ENCODE assay signal across 8 mouse cellular contexts in the genomic region with DNA sequence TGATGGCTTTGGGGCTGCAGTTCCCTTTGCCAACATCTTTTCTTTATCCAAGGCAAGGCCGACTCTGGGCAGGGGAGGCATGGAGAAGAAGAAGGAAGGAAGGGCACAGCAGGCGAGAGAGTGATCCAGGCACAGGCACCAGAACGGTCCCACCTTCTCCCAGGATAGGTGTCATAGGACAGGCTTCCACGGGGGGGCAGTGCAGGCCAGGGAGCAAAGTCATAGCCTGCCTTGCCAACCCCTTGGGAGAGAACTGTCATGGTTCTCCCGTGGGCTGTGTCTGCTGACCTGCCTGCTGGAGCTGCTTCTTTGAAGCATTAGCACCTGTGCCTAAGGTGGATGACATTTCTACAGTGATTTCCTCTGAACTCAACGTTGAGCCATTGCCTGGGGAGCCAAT. TPM values are rescaled to one million over a fixed set of nuclear protein-coding genes. Genes with fewer than 3 reads are reported as not detected.
DNase-seq lines count a peak whose midpoint lies in the region; ATAC-seq lines count a peak whose summit lies in the region.

No protein-coding gene starts in this region.

- WGBS in liver, embryonic 12.5 days (ENCODE audit: insufficient replicate concordance): 36% methylated on average over 6 of the region's 6 CpGs
- WGBS in hindbrain, embryonic 11.5 days: 53% methylated on average over 5 of the region's 6 CpGs
- 33% methylated on average over 6 of the region's 6 CpGs for WGBS in stomach, embryonic 14.5 days

- no peaks in the 10 kb centered on the region for H3K9me3 ChIP-seq in liver, embryonic 12.5 days (replicated peaks)
- no peaks in the 10 kb centered on the region for H3K9me3 ChIP-seq in hindbrain, embryonic 11.5 days (ENCODE audit: control insufficient read depth, low read length)
- no peaks in the 10 kb centered on the region for H3K9me3 ChIP-seq in stomach, embryonic 14.5 days (ENCODE audit: control insufficient read depth, low read depth, low read length)

- H3K27me3 ChIP-seq in liver, embryonic 12.5 days (replicated peaks): no peaks in the 10 kb centered on the region
- H3K27me3 ChIP-seq in hindbrain, embryonic 11.5 days (ENCODE audit: control insufficient read depth, insufficient read depth, low read length): no peaks in the 10 kb centered on the region
- H3K27me3 ChIP-seq in stomach, embryonic 14.5 days (ENCODE audit: control insufficient read depth, insufficient read depth, low read length): no peaks in the 10 kb centered on the region

- no peak overlapping the region for H3K27ac ChIP-seq in liver, embryonic 12.5 days
- H3K27ac ChIP-seq in hindbrain, embryonic 11.5 days (ENCODE audit: low read depth, low read length): no peak overlapping the region
- no peak overlapping the region for H3K27ac ChIP-seq in stomach, embryonic 14.5 days (ENCODE audit: low read length)

- DNase-seq in liver: peak; percentile 54
- DNase-seq in cerebellum, adult 9-10 months: peak; percentile 91
- peak; percentile 57 to 78 for DNase-seq in frontal cortex, postnatal 14 days (ENCODE audit: low spot score in 2 of 2)
- DNase-seq in hindbrain, embryonic 11.5 days (ENCODE audit: low spot score): peak; percentile 70
- peak; percentile 80 to 82 for DNase-seq in layer of hippocampus, postnatal 14 days (ENCODE audit: low spot score in 2 of 2)

- no peak overlapping the region for H3K4me2 ChIP-seq in liver, embryonic 12.5 days
- no peak overlapping the region for H3K4me2 ChIP-seq in hindbrain, embryonic 11.5 days (replicated peaks; ENCODE audit: low read depth, low read length)
- no peak overlapping the region for H3K4me2 ChIP-seq in stomach, embryonic 14.5 days (replicated peaks; ENCODE audit: low read depth, low read length)

- no peak overlapping the region for H3K4me3 ChIP-seq in liver, embryonic 12.5 days
- no peak overlapping the region for H3K4me3 ChIP-seq in hindbrain, embryonic 11.5 days (ENCODE audit: low read depth, low read length)
- H3K4me3 ChIP-seq in stomach, embryonic 14.5 days (ENCODE audit: low read depth, low read length): no peak overlapping the region

- no peaks in the 10 kb centered on the region for H3K4me1 ChIP-seq in liver, embryonic 12.5 days
- no peaks in the 10 kb centered on the region for H3K4me1 ChIP-seq in hindbrain, embryonic 11.5 days (replicated peaks; ENCODE audit: control insufficient read depth, insufficient read depth, low read length)
- no peaks in the 10 kb centered on the region for H3K4me1 ChIP-seq in stomach, embryonic 14.5 days (ENCODE audit: control insufficient read depth, insufficient read depth, low read length)

- no peak overlapping the region for H3K9ac ChIP-seq in liver, embryonic 12.5 days
- no peak overlapping the region for H3K9ac ChIP-seq in hindbrain, embryonic 11.5 days (ENCODE audit: low read depth, low read length)
- H3K9ac ChIP-seq in stomach, embryonic 14.5 days (replicated peaks; ENCODE audit: low read depth, low read length): no peak overlapping the region

- no peak for ATAC-seq in liver, embryonic 12.5 days
- ATAC-seq in hindbrain, embryonic 11.5 days (ENCODE audit: low FRiP score): no peak
- peak; percentile 60; the same call in 1 of the 2 replicates for ATAC-seq in megakaryocyte, adult 5-6 weeks (ENCODE audit: poor library complexity, severe bottlenecking)
- peak; percentile 58; the same call in 1 of the 2 replicates for ATAC-seq in stomach, embryonic 14.5 days (ENCODE audit: insufficient number of reproducible peaks, insufficient read depth, low FRiP score, low read depth)

- peaks cover 62% of the 10 kb centered on the region for H3K36me3 ChIP-seq in liver, embryonic 12.5 days
- H3K36me3 ChIP-seq in hindbrain, embryonic 11.5 days (ENCODE audit: control insufficient read depth, insufficient read depth, low read length): no peaks in the 10 kb centered on the region
- H3K36me3 ChIP-seq in stomach, embryonic 14.5 days (ENCODE audit: control insufficient read depth, insufficient read depth, low read length): no peaks in the 10 kb centered on the region; the same call in none of the 2 replicates

RNA-seq across cellular contexts. Expression of a gene that starts 27.7 kb away (rescaled TPM):
- polyA plus RNA-seq in liver, embryonic 12.5 days (2016; fragmentation: Nextera tagmentation; extraction: Ambion mirVana): 28.3 and 30.5 TPM in 2 replicates
- 32.3 and 35.3 TPM in 2 replicates for polyA plus RNA-seq in hindbrain, embryonic 11.5 days (2014; fragmentation: Nextera tagmentation; extraction: Ambion mirVana)
- 10 to 100 TPM; 24.5 to 26.6 TPM for total RNA-seq in layer of hippocampus, postnatal 14 days (2021)
- 36.1 and 37.6 TPM in 2 replicates for total RNA-seq in megakaryocyte, adult 5-6 weeks (2015)
- total RNA-seq in megakaryocyte, adult 5-6 weeks (2017): 24.3 and 25.5 TPM in 2 replicates
- polyA plus RNA-seq in stomach, embryonic 14.5 days (2014; fragmentation: Nextera tagmentation; extraction: Ambion mirVana): 18.7 and 20.9 TPM in 2 replicates

Comparison
In these comparisons a context has a peak if more than half of its experiments do, and no peak if none do; other contexts are left out.
1. ATAC-seq: peak in megakaryocyte, adult 5-6 weeks (single experiment) and stomach, embryonic 14.5 days (single experiment); none in liver, embryonic 12.5 days (single experiment) and hindbrain, embryonic 11.5 days (single experiment).
2. Peak in every context shown above with its lines, with median percentiles within 50 percentile points of each other: DNase-seq.